ENCODE assay signal across 1 mouse cellular context in the genomic region with DNA sequence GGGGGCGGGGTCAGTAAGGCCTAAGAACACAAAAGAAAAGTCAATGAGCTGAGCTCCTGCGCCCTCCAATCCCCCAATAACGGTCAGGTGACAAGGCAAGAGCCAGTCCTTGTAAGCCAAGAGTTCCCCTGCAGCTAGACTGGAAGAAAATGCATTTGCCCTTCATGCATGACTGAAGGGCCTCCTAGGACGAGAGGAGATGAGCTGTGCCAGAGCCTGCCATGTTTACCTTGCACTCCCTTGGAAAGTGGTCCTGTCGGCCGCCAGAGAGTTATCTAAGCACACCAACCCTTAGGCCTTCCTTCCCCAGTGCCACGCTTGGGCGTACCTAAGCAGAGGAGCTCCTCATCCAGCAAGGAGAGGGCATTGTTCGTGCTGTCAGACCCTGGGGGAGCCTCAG.
TF ChIP-seq lines count a peak whose summit lies in the region.

No protein-coding gene starts in this region.

TF ChIP-seq in CH12.LX, 34 proteins besides CTCF, POLR2A, EP300 and RAD21 (continued from another document):
- TF ChIP-seq CHD2 (IDR thresholded peaks at IDR 0.05; ENCODE audit: low read length) = no peak
- no peak for TF ChIP-seq ZMIZ1 (IDR thresholded peaks at IDR 0.05; ENCODE audit: low read depth, low read length)
- TF ChIP-seq ZNF384 (IDR thresholded peaks at IDR 0.05; ENCODE audit: low read depth, low read length) = no peak
- no peak for TF ChIP-seq NELFE (IDR thresholded peaks at IDR 0.05; ENCODE audit: low read depth, low read length)
- no peak for TF ChIP-seq JUND (conservative IDR thresholded peaks at IDR 0.05; ENCODE audit: low read depth, low read length)
- no peak for TF ChIP-seq E2F4 (IDR thresholded peaks at IDR 0.05; ENCODE audit: insufficient replicate concordance, low read depth, low read length)
- TF ChIP-seq HCFC1 (IDR thresholded peaks at IDR 0.05; ENCODE audit: low read depth, low read length) = no peak
- no peak for TF ChIP-seq RCOR1 (conservative IDR thresholded peaks at IDR 0.05; ENCODE audit: low read depth, low read length)
TF ChIP-seq in CH12.LX: peak in this region for 0.
